Mouse (Mus musculus) liver, postnatal 0 days (tissue): ENCODE results near the gene Rsu1.

Experiments used
- CTCF ChIP-seq: sonication (generic); IDR thresholded peaks from 2 replicates; pipeline ENCODE4 v1.5.1; 2016; ENCODE audit warnings: antibody characterized with exemption, low read depth
- EP300 ChIP-seq: IDR thresholded peaks from 2 replicates; pipeline ENCODE4 v1.6.1; 2016; ENCODE audit warnings: antibody characterized with exemption, low read depth, mild to moderate bottlenecking

DNA sequence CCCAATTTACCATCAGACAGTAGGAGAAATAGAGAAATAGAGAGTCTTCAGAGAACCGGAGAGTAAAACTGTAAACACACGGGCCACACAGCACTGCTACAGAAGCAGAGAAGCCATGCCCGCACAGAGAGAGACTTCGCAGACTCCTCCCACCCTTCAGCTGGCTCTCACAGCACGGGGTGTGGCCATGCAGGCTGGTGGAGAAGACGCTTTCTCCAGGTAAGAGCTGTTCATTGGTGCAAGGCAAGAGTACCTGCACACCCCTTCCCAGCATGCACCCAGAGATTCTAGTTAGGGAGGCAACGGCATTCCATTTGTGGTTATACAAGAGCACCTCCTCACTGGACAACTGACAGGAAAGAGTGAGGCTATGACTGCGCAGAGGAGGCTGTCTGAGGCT, 64.8 kb downstream of the Rsu1 start:
- TF ChIP-seq CTCF, result no peak
- TF ChIP-seq EP300, result no peak
